Mouse (Mus musculus): Measurements from ENCODE around the gene Lysmd4. TPM values are rescaled to one million over a fixed set of nuclear protein-coding genes. Genes with fewer than 3 reads are reported as not detected.

Gene Lysmd4
- polyA plus RNA-seq, 1 experiment from 2014 or later = 14.3 TPM

DNA sequence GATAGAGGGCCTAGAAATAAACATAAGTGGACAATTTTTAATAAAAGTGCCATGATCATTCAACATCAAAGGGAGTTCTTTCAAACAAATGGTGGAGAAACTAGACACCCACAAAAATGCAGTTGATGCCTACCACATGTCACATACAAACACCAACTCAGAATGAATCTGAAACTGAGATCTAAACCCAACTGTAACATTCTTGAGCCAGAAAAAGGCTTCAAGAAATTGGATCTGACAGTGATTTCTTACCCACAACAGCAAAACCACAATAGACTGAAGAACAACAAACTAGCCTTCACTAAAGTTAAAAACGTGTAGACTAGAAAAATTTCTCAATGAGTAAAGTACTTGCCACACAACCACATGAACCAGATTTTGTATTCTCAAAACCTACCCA lies 98.0 kb downstream of the Lysmd4 start:
- no peaks in the 10 kb centered on the region for H3K4me1 ChIP-seq (replicated peaks; ENCODE audit: insufficient read depth, low read length)
- H3K4me3 ChIP-seq (replicated peaks; ENCODE audit: low read depth, low read length) = no peak overlapping the region
- no peak for TF ChIP-seq CTCF (IDR thresholded peaks at IDR 0.05; ENCODE audit: low read depth)
- no peak overlapping the region for H3K4me2 ChIP-seq (ENCODE audit: low read length)
- H3K9ac ChIP-seq (ENCODE audit: low read depth, low read length) = no peak overlapping the region
- H3K27ac ChIP-seq = no peak overlapping the region
- no peaks in the 10 kb centered on the region for H3K9me3 ChIP-seq (replicated peaks; ENCODE audit: low read length)
- H3K27me3 ChIP-seq (ENCODE audit: insufficient read depth, low read length) = no peaks in the 10 kb centered on the region
- no peak for ATAC-seq (replicated peaks; ENCODE audit: low FRiP score, low read depth)
- H3K36me3 ChIP-seq (ENCODE audit: insufficient read depth, low read length) = no peaks in the 10 kb centered on the region
- DNase-seq (ENCODE audit: low spot score) = peak; percentile 8
- 44% methylated on average over 1 of the region's 1 CpGs for WGBS

DNA sequence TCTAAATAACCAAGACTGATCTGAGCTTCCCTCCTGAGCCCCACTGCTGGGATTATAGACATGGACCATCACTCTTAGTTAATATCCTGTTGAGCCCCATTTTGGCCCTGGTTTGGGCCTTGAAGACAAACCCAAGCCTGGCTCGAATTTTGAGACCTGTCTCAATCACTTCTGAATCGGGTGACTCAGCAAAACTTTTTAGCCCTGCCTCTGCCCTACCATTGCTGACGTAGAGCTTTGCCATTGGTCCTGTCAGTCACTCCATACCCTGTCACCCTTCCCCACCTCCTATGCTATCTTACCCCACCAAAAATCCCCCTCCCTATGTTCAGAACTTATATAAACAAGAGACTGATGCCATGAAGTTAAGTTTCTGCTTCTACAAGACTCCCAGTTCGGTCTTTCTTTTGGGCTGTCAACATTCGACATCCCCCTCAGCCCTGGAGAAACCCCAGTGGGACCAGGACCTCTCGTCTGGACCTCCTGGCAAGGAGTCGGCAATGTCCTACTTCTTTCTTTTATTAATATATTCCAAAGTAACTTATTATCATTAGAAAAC lies 119.8 kb downstream of the Lysmd4 start:
- TF ChIP-seq CTCF (IDR thresholded peaks at IDR 0.05; ENCODE audit: low read depth) = no peak
- Histone ChIP-seq H3K27me3 (ENCODE audit: insufficient read depth, low read length) (no peaks in the 10 kb centered on the region), H3K36me3 (ENCODE audit: insufficient read depth, low read length) (no peaks in the 10 kb centered on the region), H3K9me3 (replicated peaks; ENCODE audit: low read length) (no peaks in the 10 kb centered on the region), H3K4me2 (ENCODE audit: low read length) (no peak overlapping the region), H3K9ac (ENCODE audit: low read depth, low read length) (no peak overlapping the region), H3K27ac (no peak overlapping the region), H3K4me1 (replicated peaks; ENCODE audit: insufficient read depth, low read length) (no peaks in the 10 kb centered on the region), H3K4me3 (replicated peaks; ENCODE audit: low read depth, low read length) (no peak overlapping the region)
- DNase-seq (ENCODE audit: low spot score) (no peak), ATAC-seq (replicated peaks; ENCODE audit: low FRiP score, low read depth) (no peak)
- 81% methylated on average over 7 of the region's 7 CpGs for WGBS

DNA sequence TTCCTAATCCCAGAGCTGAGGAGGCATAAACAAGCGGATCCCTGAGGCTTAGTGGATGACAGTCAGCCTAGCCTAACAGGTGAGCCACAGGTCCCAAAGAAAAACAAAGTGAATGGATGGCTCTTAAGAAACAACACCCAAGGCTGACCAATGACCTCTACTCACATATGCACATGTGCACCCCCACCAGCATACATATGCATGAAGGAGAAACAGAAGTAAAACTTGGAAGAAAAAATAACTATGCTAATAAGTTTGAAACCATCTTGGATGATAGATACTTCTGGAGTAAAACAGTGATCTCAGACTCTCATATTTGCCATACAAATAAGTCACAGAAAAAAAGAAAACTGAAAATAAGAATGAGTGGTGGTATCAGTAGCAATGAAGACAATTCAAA lies 122.1 kb downstream of the Lysmd4 start:
- Histone ChIP-seq H3K27me3 (ENCODE audit: insufficient read depth, low read length) (no peaks in the 10 kb centered on the region), H3K4me1 (replicated peaks; ENCODE audit: insufficient read depth, low read length) (no peaks in the 10 kb centered on the region), H3K27ac (no peak overlapping the region), H3K4me3 (replicated peaks; ENCODE audit: low read depth, low read length) (no peak overlapping the region), H3K36me3 (ENCODE audit: insufficient read depth, low read length) (no peaks in the 10 kb centered on the region), H3K4me2 (ENCODE audit: low read length) (no peak overlapping the region), H3K9me3 (replicated peaks; ENCODE audit: low read length) (no peaks in the 10 kb centered on the region), H3K9ac (ENCODE audit: low read depth, low read length) (no peak overlapping the region)
- DNase-seq (ENCODE audit: low spot score) (no peak), ATAC-seq (replicated peaks; ENCODE audit: low FRiP score, low read depth) (no peak)
- 89% methylated on average over 1 of the region's 1 CpGs for WGBS
- no peak for TF ChIP-seq CTCF (IDR thresholded peaks at IDR 0.05; ENCODE audit: low read depth)

DNA sequence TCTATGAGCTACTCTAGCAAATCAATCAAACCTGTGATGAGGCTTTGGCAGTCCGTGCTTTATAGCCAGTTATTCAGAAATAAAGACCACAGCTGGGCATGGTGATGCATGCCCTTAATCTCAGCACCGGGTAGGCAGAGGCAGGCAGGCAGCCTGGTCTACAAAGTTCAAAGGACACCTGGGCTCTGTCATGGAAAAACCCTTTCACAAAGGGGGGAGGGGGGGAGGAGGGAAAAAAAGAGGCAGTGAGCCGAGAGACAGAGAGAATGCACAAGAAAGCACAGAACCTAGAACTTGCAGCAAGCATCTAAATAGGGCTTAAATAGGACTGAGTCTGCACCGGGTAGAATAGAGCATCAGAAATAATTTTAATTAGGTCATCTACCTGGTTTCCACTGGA lies 130.6 kb downstream of the Lysmd4 start:
- Histone ChIP-seq H3K4me3 (replicated peaks; ENCODE audit: low read depth, low read length) (no peak overlapping the region), H3K27me3 (ENCODE audit: insufficient read depth, low read length) (no peaks in the 10 kb centered on the region), H3K9me3 (replicated peaks; ENCODE audit: low read length) (no peaks in the 10 kb centered on the region), H3K4me1 (replicated peaks; ENCODE audit: insufficient read depth, low read length) (no peaks in the 10 kb centered on the region), H3K9ac (ENCODE audit: low read depth, low read length) (no peak overlapping the region), H3K36me3 (ENCODE audit: insufficient read depth, low read length) (no peaks in the 10 kb centered on the region), H3K4me2 (ENCODE audit: low read length) (no peak overlapping the region), H3K27ac (no peak overlapping the region)
- no peak for TF ChIP-seq CTCF (IDR thresholded peaks at IDR 0.05; ENCODE audit: low read depth)
- 87% methylated on average over 4 of the region's 4 CpGs for WGBS
- ATAC-seq (replicated peaks; ENCODE audit: low FRiP score, low read depth) = no peak
- DNase-seq (ENCODE audit: low spot score) = no peak

DNA sequence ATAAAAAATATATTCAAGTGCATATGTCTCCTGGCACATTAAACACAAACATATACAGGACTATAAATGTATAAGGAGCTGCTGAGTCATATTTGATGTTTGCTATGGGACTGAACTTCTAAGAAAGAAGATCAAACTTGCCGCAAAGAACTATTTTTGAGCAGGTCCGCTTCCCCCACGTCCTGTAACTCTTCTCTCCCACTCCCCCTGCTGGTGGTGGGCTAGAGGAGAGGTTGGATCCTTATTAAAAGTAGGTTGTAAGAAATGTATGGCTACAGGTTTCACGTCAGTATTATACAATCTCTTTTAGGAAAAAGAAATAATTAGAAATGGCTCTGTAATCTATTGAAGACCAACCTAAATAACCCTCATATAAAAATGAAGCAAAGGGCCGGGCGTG lies 131.3 kb downstream of the Lysmd4 start:
- H3K36me3 ChIP-seq (ENCODE audit: insufficient read depth, low read length) = no peaks in the 10 kb centered on the region
- H3K27me3 ChIP-seq (ENCODE audit: insufficient read depth, low read length) = no peaks in the 10 kb centered on the region
- H3K4me1 ChIP-seq (replicated peaks; ENCODE audit: insufficient read depth, low read length) = no peaks in the 10 kb centered on the region
- WGBS = 90% methylated on average over 6 of the region's 6 CpGs
- ATAC-seq (replicated peaks; ENCODE audit: low FRiP score, low read depth) (no peak), DNase-seq (ENCODE audit: low spot score) (no peak)
- no peak overlapping the region for H3K4me3 ChIP-seq (replicated peaks; ENCODE audit: low read depth, low read length)
- H3K9me3 ChIP-seq (replicated peaks; ENCODE audit: low read length) = no peaks in the 10 kb centered on the region
- no peak overlapping the region for H3K4me2 ChIP-seq (ENCODE audit: low read length)
- no peak overlapping the region for H3K9ac ChIP-seq (ENCODE audit: low read depth, low read length)
- peak; percentile 36 for TF ChIP-seq CTCF (IDR thresholded peaks at IDR 0.05; ENCODE audit: low read depth)
- no peak overlapping the region for H3K27ac ChIP-seq

DNA sequence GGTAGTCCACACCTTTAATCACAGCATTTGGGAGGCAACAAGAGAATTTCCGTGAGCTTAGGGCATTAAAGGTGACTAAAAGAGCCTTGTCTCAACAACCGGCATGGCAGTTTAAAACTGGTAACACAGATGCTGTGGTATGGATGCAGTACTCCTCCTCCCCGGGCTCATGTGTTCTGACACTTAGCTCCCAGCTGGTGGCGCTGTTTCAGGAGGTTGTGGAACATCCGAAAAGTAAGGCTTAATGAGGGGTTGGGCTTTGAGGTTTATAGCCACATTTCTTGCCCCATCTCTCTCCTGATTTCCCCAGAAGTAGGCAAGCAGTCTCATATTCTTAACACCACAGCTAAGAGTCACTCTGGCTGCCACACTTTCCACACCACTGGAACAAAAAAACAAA lies 133.5 kb downstream of the Lysmd4 start:
- ATAC-seq (replicated peaks; ENCODE audit: low FRiP score, low read depth) = no peak
- TF ChIP-seq CTCF (IDR thresholded peaks at IDR 0.05; ENCODE audit: low read depth) = no peak
- H3K36me3 ChIP-seq (ENCODE audit: insufficient read depth, low read length) = no peaks in the 10 kb centered on the region

More for the DNA sequence above, 133.5 kb downstream of the Lysmd4 start:
- H3K4me1 ChIP-seq (replicated peaks; ENCODE audit: insufficient read depth, low read length) = no peaks in the 10 kb centered on the region
- no peak overlapping the region for H3K4me3 ChIP-seq (replicated peaks; ENCODE audit: low read depth, low read length)
- DNase-seq (ENCODE audit: low spot score) = no peak
- no peak overlapping the region for H3K27ac ChIP-seq
- 97% methylated on average over 5 of the region's 5 CpGs for WGBS
- H3K9me3 ChIP-seq (replicated peaks; ENCODE audit: low read length) = no peaks in the 10 kb centered on the region
- H3K27me3 ChIP-seq (ENCODE audit: insufficient read depth, low read length) = no peaks in the 10 kb centered on the region
- H3K9ac ChIP-seq (ENCODE audit: low read depth, low read length) = no peak overlapping the region
- H3K4me2 ChIP-seq (ENCODE audit: low read length) = no peak overlapping the region

Other genes starting within 250 kb of the Lysmd4 start
- 33.3 and 35.5 TPM in 2 replicates for gene Mef2a, start 150.3 kb downstream of the Lysmd4 start, polyA plus RNA-seq (2015; fragmentation: Nextera tagmentation; extraction: Ambion mirVana)

Measured in kidney, postnatal 0 days (tissue).